ENCODE assay signal across 25 mouse cellular contexts in genomic region chr10:123001985-123002384, GRCm38 (mm10).
DNase-seq lines count a peak whose midpoint lies in the region; ATAC-seq and TF ChIP-seq lines count a peak whose summit lies in the region.
"Had no signal": no experiment of that assay in that cellular context is flagged by ENCODE, and none has a peak within 500 bp of the region (broad histone marks: within the 10 kb centered on the region; RNA-seq: fewer than 3 reads in every experiment).

No protein-coding gene starts in this region.

- in situ Hi-C loops in ES-E14 (cut with MboI; ENCODE audit: low sequenced_read_pairs in 2 of 2, unreplicated experiment in 2 of 2) = loop anchor here in 1 of 2 experiments (25.0 kb wide), 1 partner anchor 190 kb away; no protein-coding TSS in a partner anchor

- ATAC-seq in hindbrain, postnatal 0 days = no peak
- ATAC-seq in hindbrain, embryonic 11.5 days (ENCODE audit: low FRiP score) = no peak
- ATAC-seq in lung, embryonic 14.5 days (ENCODE audit: insufficient read depth) = no peak
- ATAC-seq in hindbrain, embryonic 13.5 days (ENCODE audit: low FRiP score) = no peak
- ATAC-seq: forebrain, embryonic 14.5 days; inflammation-experienced regulatory T-cells, adult 6 months; liver, embryonic 12.5 days; liver, postnatal 0 days had no signal

- DNase-seq in hindbrain, postnatal 0 days (ENCODE audit: low spot score) = no peak
- DNase-seq in hindbrain, embryonic 11.5 days (ENCODE audit: low spot score) = no peak
- DNase-seq in lung, embryonic 14.5 days = no peak
- no peak for DNase-seq in lung, adult 18-20 months
- DNase-seq in ES-E14 (ENCODE audit: low read depth, low spot score) = no peak
- DNase-seq in retina, postnatal 1 day = no peak
- DNase-seq: adrenal gland, postnatal 14 days; B cell, adult 2 months; cerebellum, adult 11 months; cerebellum, adult 9-10 months; cerebellum, postnatal 36 days; gastrocnemius, postnatal 10 days; kidney, postnatal 14 days; left cerebral cortex, postnatal 4 days; liver, postnatal 0 days; thymus, postnatal 4 days had no signal

- no peak overlapping the region for H3K4me3 ChIP-seq in hindbrain, postnatal 0 days (ENCODE audit: low read length)
- no peak overlapping the region for H3K4me3 ChIP-seq in hindbrain, embryonic 11.5 days (ENCODE audit: low read depth, low read length)
- no peak overlapping the region for H3K4me3 ChIP-seq in lung, embryonic 14.5 days (ENCODE audit: low read depth, low read length)
- no peak overlapping the region for H3K4me3 ChIP-seq in ES-E14 (ENCODE audit: insufficient read depth in 1 of 2, low read depth in 1 of 2, low read length in 2 of 2, poor library complexity in 1 of 2, severe bottlenecking in 1 of 2)
- H3K4me3 ChIP-seq in hindbrain, embryonic 13.5 days = no peak overlapping the region
- H3K4me3 ChIP-seq: heart, embryonic 15.5 days; hindbrain, embryonic 12.5 days; liver, embryonic 12.5 days; midbrain, embryonic 12.5 days; neural tube, embryonic 13.5 days had no signal

- H3K27ac ChIP-seq in hindbrain, postnatal 0 days = no peak overlapping the region
- no peak overlapping the region for H3K27ac ChIP-seq in hindbrain, embryonic 11.5 days (ENCODE audit: low read depth, low read length)
- H3K27ac ChIP-seq in lung, embryonic 14.5 days (ENCODE audit: low read depth) = no peak overlapping the region
- no peak overlapping the region for H3K27ac ChIP-seq in ES-E14 (ENCODE audit: insufficient read depth, low read depth, low read length, poor library complexity, severe bottlenecking)
- no peak overlapping the region for H3K27ac ChIP-seq in hindbrain, embryonic 13.5 days
- H3K27ac ChIP-seq: heart, embryonic 15.5 days; hindbrain, embryonic 12.5 days; liver, embryonic 12.5 days; midbrain, embryonic 12.5 days; neural tube, embryonic 13.5 days had no signal

- H3K9me3 ChIP-seq in hindbrain, postnatal 0 days (ENCODE audit: low read length) = no peaks in the 10 kb centered on the region
- no peaks in the 10 kb centered on the region for H3K9me3 ChIP-seq in hindbrain, embryonic 11.5 days (ENCODE audit: control insufficient read depth, low read length)
- no peaks in the 10 kb centered on the region for H3K9me3 ChIP-seq in lung, embryonic 14.5 days (ENCODE audit: low read depth, low read length)
- no peaks in the 10 kb centered on the region for H3K9me3 ChIP-seq in ES-E14 (ENCODE audit: control insufficient read depth, insufficient read depth, low read depth, low read length)
- no peaks in the 10 kb centered on the region for H3K9me3 ChIP-seq in hindbrain, embryonic 13.5 days
- H3K9me3 ChIP-seq: G1E; heart, embryonic 15.5 days; hindbrain, embryonic 12.5 days; liver, embryonic 12.5 days; midbrain, embryonic 12.5 days; neural tube, embryonic 13.5 days had no signal

- H3K9ac ChIP-seq in hindbrain, postnatal 0 days (replicated peaks; ENCODE audit: low read length) = no peak overlapping the region
- H3K9ac ChIP-seq in hindbrain, embryonic 11.5 days (ENCODE audit: low read depth, low read length) = no peak overlapping the region
- H3K9ac ChIP-seq in lung, embryonic 14.5 days = no peak overlapping the region
- no peak overlapping the region for H3K9ac ChIP-seq in ES-E14 (ENCODE audit: insufficient read depth, low read depth, low read length, poor library complexity, severe bottlenecking)
- H3K9ac ChIP-seq in hindbrain, embryonic 13.5 days = no peak overlapping the region
- H3K9ac ChIP-seq: heart, embryonic 15.5 days; hindbrain, embryonic 12.5 days; liver, embryonic 12.5 days; liver, postnatal 0 days; midbrain, embryonic 12.5 days; neural tube, embryonic 13.5 days had no signal

- peaks cover 41% of the 10 kb centered on the region; the same call in 1 of the 2 replicates for H3K36me3 ChIP-seq in hindbrain, postnatal 0 days (ENCODE audit: insufficient read depth, low read length)
- H3K36me3 ChIP-seq in hindbrain, embryonic 11.5 days (ENCODE audit: control insufficient read depth, insufficient read depth, low read length) = no peaks in the 10 kb centered on the region
- H3K36me3 ChIP-seq in lung, embryonic 14.5 days (ENCODE audit: insufficient read depth) = peaks cover 74% of the 10 kb centered on the region
- H3K36me3 ChIP-seq in ES-E14 (ENCODE audit: control insufficient read depth, insufficient read depth, low read length, poor library complexity, severe bottlenecking) = peaks cover 15% of the 10 kb centered on the region
- peaks cover 66% of the 10 kb centered on the region for H3K36me3 ChIP-seq in hindbrain, embryonic 13.5 days

- 0 out of 2 replicates have a peak, but pooled peaks have one; percentile 15 for TF ChIP-seq CTCF in hindbrain, postnatal 0 days (IDR thresholded peaks at IDR 0.05; ENCODE audit: low read depth)
- peak; percentile 7; the same call in 1 of the 2 replicates for TF ChIP-seq CTCF in lung, embryonic 14.5 days (IDR thresholded peaks at IDR 0.05; ENCODE audit: low read depth)

- no peak overlapping the region for H3K4me2 ChIP-seq in hindbrain, postnatal 0 days (ENCODE audit: low read depth, low read length)
- H3K4me2 ChIP-seq in hindbrain, embryonic 11.5 days (replicated peaks; ENCODE audit: low read depth, low read length) = no peak overlapping the region
- no peak overlapping the region for H3K4me2 ChIP-seq in lung, embryonic 14.5 days
- no peak overlapping the region for H3K4me2 ChIP-seq in hindbrain, embryonic 13.5 days
- H3K4me2 ChIP-seq: heart, embryonic 15.5 days; hindbrain, embryonic 12.5 days; liver, embryonic 12.5 days; midbrain, embryonic 12.5 days; neural tube, embryonic 13.5 days had no signal

- no peaks in the 10 kb centered on the region for H3K4me1 ChIP-seq in hindbrain, postnatal 0 days (ENCODE audit: insufficient read depth, low read length)
- H3K4me1 ChIP-seq in hindbrain, embryonic 11.5 days (replicated peaks; ENCODE audit: control insufficient read depth, insufficient read depth, low read length) = no peaks in the 10 kb centered on the region
- H3K4me1 ChIP-seq in lung, embryonic 14.5 days (ENCODE audit: insufficient read depth) = no peaks in the 10 kb centered on the region
- H3K4me1 ChIP-seq in ES-E14 (ENCODE audit: control insufficient read depth in 2 of 2, insufficient read depth in 2 of 2, low read length in 2 of 2, poor library complexity in 1 of 2) = no peaks in the 10 kb centered on the region
- H3K4me1 ChIP-seq in hindbrain, embryonic 13.5 days (replicated peaks) = no peaks in the 10 kb centered on the region
- H3K4me1 ChIP-seq: heart, embryonic 15.5 days; hindbrain, embryonic 12.5 days; liver, embryonic 12.5 days; midbrain, embryonic 12.5 days; neural tube, embryonic 13.5 days had no signal

- WGBS in hindbrain, postnatal 0 days = 93% methylated on average over 1 of the region's 1 CpGs
- 84% methylated on average over 1 of the region's 1 CpGs for WGBS in hindbrain, embryonic 11.5 days
- whole genome bisulfite sequencing in lung, embryonic 14.5 days = 76% methylated on average over 1 of the region's 1 CpGs
- 78% methylated on average over 1 of the region's 1 CpGs for WGBS in hindbrain, embryonic 13.5 days

- no peaks in the 10 kb centered on the region for H3K27me3 ChIP-seq in hindbrain, postnatal 0 days (ENCODE audit: insufficient read depth, low read length)
- no peaks in the 10 kb centered on the region for H3K27me3 ChIP-seq in hindbrain, embryonic 11.5 days (ENCODE audit: control insufficient read depth, insufficient read depth, low read length)
- no peaks in the 10 kb centered on the region for H3K27me3 ChIP-seq in lung, embryonic 14.5 days (ENCODE audit: insufficient read depth, low read length)
- H3K27me3 ChIP-seq in hindbrain, embryonic 13.5 days = no peaks in the 10 kb centered on the region
- H3K27me3 ChIP-seq: heart, embryonic 15.5 days; hindbrain, embryonic 12.5 days; liver, embryonic 12.5 days; midbrain, embryonic 12.5 days; neural tube, embryonic 13.5 days had no signal

TF ChIP-seq in ES-E14, 5 proteins besides CTCF, POLR2A, EP300 and RAD21:
- TF ChIP-seq ZNF384 (IDR thresholded peaks at IDR 0.05; ENCODE audit: low read depth, low read length) (peak; percentile 72), HCFC1 (IDR thresholded peaks at IDR 0.05; ENCODE audit: borderline replicate concordance, insufficient read depth, low read length) (no peak)
